Mouse (Mus musculus) gastrocnemius, postnatal 10 days (tissue): ENCODE measurements around the gene Ccdc12. TPM values are rescaled to one million over a fixed set of nuclear protein-coding genes. Genes with fewer than 3 reads are reported as not detected.

Experiments
- DNase-seq: peaks from one replicate; pipeline ENCODE4 v3.0.0; 2021; ENCODE audit warnings: mixed read lengths
- total RNA-seq, 2 experiments: library from RNA; stranded (reverse); gene quantifications; 2 replicates each; pipeline ENCODE4 v1.2.3; 2021

The Ccdc12 gene
- total RNA-seq, 2 experiments from 2014 or later: 50.3 to 53.6 TPM

DNA sequence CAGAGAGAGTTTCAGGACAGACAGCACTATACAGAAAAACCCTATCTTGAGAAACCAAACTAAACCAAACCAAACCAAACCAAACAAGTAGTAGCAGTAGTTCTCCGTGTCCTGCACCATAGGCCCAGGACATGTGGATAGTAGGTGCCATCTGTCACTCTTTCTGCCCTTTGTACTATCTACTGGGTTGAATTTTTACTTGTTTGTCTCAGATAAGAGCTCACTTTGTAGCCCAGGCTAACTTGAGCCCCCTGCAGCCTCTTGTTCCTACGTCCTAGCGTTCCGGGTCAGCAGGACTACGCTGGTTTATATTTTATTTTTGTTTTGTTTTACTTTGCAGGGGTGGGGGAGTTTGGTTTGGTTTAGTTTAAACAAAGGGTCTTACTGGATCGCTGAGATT lies 47.6 kb downstream of the Ccdc12 start:
- no peak for DNase-seq

DNA sequence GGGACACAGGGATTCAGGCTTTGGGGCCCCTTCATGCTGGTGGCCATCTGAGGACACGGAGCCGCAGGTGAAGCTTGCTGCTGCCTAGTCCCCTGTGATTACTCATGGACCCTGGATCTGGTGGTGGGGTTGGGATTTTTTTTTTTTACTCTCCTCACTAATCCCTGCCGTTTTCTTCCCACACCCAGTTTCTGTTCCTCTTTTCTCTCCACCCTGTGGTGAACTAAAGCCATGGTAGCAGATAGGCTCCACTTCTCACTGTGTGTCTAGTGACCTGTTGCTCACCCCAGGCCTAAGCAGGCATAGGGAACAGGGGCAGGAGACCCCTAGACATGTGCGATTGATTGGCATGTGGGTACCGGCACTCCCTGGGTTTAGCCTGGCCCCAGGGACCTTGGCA lies 50.5 kb downstream of the Ccdc12 start:
- no peak for DNase-seq

DNA sequence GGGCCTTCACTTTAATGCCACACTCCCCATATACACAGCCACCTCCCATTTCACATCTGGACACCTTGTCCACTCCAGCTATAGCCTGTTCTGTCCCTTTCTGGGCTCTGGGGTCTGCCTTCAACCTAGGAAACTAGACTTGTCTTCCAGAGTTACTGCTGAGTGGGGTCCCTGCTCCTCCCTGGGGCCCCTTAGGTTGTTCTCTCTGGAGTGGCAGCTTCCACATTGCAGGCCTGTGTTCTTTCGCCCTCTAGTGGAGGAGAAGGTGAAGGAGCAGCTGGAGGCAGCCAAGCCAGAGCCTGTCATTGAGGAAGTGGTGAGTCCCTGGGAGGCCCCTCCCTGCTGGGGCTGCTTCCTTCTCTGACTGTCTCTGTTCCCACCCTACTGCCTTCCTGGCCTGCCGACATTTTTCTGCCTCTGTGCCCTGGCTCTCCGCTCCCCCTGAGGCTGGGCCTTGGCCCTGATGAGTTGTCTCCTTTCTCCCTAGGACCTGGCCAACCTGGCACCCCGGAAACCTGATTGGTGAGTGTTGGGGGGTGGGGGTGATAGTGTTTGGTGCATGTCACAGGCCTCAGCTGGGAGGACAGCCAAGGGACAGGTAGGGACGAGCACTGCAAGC lies 53.4 kb downstream of the Ccdc12 start:
- peak; percentile 63 for DNase-seq

DNA sequence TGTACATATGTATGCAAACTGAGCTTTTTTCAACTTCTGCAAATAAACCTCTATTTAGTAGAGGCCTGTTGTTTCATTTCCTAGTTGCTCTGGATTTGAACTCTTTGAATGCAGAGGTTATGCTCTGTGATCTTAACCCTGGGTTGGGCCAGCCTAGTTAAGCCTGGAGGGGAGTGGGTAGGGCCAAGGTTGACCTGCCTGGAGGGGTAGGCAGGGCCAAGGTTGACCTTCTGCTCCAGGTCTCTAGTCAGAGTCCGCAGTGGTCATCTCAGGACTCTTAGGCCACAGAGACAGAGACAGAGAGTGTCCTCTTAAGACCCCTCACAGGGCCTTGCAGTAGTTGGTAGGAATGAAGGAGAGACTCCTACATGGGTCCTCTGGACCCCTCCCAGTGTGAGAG lies 55.2 kb downstream of the Ccdc12 start:
- no peak for DNase-seq

DNA sequence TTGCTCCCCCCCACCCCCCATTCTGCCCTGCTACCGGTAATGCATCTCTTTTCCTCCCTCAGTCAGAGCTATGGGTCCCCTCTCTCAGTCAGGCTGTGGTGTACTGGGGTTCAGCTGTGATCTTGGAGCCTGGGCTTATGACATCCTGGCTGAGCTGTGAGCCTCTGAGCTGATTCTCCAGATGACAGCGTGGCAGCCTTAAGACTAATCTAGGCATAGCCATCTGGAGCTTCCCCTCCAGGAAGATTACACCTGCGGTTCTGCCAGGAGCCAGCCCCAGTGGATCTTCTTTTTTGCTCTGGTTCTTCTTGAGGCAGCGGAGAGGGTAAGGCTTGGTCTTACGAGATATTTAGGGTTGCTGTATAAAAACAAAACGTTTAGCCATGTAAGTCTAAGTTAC lies 55.7 kb downstream of the Ccdc12 start:
- DNase-seq: no peak

DNA sequence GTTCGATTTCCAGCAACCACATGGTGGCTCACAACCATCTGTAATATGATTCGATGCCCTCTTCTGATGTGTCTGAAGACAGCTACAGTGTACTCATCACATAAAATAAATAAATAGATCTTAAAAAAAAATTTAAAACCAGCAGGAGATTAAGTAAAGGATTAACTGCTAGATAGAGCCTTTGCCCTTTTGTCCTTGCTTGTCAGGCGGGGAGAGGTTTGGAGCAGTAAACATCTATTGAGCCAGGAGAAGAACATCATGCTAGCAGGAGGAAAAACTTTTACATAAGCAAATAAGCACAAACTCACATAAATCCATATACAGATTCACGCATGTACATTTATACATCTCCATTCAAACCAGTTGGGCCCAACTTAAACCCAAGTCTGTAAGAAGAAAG lies 56.2 kb downstream of the Ccdc12 start:
- DNase-seq: no peak

DNA sequence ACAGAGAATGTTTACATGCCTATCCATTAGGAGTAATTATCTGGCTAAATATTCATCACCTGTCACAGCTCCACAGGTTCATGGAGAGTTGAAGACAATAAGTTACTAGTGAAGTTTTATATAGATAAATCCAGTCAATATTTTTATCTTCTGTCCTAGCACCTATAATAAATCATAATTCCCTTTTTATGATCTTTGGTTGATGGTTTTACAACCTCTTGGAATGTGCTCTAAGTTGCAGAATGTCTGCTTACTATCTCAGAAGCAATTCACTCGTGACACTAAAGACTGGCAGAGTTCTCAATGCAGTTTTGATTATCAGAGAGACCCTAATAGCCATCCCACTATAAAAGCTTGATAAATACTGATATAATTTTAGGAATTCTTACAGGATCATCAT lies 57.1 kb downstream of the Ccdc12 start:
- DNase-seq: no peak

DNA sequence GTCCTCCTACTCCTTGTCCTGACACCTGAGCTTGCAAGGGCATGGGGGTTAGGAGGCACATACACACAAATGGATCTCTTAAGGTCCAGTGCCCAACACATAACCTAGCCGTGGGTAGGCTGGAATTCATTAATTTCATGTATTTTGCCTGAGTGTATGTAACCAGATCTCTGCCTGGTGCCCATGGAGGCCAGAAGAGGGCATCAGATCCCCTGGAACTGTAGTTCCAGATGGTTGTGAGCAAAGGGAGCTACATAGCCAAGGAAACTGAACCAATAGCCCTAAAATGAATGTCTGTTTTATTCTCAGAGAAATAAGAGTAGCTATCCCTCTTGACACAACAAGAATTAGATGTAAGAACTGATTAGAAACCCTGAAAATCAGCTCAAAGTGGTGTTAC lies 59.1 kb downstream of the Ccdc12 start:
- DNase-seq: no peak

DNA sequence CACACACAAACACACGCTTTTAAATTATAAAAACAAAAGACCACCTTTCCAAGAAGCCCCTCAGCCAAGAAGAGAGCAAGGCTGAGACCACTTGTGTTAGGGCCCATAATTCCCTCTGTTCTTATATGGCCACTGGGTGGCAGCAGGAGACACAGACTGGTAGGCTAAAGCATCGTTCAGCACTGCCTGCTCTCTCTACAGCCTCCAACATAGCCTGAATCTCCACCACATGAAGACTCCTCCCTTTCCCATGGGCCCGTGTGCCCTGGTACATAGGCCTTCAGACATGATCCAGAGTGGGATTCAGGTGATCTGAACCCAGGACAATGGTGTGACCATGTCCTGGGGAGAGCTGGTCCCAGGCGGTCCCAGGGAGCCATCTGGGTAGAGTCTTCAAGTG lies 60.5 kb downstream of the Ccdc12 start:
- DNase-seq: peak; percentile 46

DNA sequence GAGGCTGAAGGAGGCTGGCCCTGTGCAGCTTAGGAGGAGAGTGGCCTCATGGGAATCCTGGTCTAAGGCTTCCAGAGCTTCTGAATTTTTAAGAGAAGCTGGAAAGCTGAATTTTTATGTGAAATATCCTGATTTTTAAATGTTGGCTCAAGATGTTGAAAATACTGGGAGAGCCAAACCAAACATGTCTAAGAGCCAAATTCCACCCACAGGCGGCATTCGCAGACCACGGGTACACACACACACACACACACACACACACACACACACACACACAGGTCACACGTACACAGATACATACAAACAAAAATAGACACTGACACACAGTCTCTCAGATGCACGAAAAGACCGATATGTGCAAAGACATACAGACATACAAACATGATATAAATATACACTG lies 61.8 kb downstream of the Ccdc12 start:
- no peak for DNase-seq

DNA sequence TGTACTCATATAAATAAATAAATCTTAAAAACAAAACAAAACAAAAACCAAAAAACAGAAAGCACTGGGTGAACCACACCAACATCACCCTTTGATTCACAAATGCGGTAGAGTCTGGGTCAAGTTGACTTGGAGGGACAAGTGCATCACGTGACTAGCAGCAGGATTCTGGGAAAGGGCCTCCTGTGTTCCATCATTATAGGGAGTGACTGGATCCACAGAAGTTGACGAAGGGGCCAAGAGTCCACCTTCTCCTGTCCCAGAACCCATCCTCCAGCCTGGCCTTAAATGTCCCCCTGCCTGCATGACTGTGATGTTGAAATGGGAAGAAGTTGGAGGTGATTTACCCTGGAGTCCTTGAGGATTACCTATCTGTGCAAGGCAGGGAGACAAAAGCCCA lies 62.5 kb downstream of the Ccdc12 start:
- no peak for DNase-seq

DNA sequence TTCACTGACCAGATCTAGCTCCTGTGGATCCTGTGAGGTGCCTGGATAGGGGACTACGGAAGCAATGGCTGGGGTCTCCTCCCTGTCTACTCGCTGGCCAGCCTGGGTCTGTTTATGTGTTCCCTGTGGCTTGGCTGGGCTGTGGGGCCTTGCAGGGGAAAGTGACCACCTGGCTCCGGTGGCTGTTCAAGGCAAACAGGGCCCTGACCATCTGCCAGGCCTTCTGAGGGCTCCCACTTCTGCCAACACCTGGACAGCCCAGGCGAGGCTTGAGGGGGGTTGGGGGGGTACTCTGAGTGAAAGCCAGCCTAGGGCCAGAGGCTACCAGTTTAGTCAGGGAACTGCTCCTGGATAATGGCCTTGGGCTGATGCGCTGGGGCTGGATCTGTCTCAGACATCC lies 63.7 kb downstream of the Ccdc12 start:
- DNase-seq: no peak

DNA sequence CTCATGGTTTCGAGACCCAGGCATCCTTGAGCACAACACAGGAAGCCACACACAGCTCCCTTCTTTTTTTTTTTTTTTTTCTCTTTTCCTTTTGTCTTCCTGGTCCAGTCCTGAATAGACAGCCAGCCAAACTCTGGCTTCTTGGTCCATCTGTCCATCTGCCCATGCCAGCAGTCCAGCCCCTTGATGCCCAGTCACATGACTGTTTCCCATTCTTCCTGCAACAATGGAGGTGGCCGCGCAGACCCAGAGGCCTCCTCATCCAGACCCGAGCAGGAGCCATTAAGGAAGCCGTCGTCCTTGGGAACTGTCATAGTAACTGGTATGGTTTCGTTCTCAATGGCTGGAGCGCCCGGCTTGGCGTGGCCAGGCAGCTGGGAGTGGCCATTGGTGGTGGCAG lies 65.8 kb downstream of the Ccdc12 start:
- DNase-seq: no peak

DNA sequence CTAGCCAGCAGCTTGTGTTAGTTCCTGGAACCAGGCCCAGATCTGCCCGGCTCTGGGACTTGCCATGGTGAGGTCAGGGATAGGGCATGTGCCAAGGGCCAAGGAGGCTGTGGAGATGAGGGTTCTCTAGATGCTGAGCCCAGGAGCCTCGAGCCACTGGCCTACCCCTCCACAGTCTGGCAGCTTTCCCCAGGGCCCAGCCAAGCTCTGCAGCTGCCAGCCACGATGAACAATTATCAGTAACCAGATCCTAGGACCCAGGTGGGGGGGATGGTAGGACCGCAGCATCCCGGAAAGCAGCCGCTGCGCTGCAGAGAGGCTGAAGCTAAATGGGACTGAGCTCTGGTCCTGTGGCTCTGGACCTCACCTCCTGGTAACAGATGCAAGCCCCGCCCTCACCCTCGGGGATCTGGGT lies 69.4 kb downstream of the Ccdc12 start:
- DNase-seq: peak; percentile 46

DNA sequence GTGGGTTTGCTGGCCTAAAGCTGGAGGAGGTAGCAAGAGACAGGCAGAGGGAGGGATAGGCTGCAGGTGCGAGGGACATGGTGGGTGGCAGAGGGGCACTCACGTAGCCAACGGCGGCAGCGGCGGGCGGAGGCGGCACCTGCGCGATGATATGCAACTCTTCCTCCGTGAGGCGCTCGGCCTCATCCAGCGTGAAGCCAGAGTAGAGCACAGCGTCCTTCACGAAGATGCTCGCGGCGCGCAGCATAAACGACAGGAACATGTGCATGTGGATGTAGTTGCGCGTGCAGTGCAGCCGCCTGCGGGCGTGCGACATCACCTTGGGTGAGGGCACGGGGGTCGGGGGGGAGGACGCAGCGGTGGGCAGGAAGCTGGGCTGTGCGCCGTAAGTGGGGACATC lies 70.6 kb downstream of the Ccdc12 start:
- DNase-seq: no peak

DNA sequence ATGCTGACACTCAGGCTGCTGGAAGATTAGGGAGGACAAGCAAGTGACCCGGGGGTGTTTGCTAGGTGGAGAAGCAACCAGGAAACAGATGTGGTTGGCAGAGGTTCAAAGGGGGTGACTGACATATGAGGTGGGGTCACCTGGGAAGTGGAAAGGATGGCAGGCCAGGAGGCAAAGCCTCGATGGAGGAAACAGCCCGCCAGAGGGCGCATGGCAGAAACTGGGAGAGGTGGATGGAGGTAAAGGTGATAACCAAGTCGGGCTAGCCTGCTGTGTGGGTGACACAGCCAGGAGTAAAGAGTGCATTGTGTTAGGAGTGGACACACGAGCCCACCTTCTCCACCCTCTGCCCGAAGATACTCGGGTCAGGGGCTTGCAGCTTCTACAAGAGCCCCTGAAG lies 73.5 kb downstream of the Ccdc12 start:
- DNase-seq: peak; percentile 53

DNA sequence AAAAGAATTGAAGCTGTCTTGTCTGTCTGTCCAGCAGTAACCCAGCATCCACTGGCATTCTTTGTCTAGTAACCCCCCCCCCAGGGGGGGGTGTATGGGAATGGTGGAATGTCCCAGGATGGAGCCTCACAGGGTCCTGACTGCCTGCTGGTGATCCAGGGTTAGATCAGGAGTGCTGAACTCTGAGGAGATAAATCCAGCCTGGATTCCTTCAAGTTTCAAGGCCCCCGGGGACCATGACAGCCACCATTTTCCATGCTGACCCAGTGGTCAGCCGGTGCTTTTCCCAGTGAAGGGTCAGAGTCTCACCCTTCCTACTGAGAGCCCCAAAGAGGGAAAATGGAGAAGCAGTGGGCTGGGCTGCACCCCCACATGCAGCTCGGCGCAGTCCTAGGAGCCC lies 75.6 kb downstream of the Ccdc12 start:
- DNase-seq: no peak

DNA sequence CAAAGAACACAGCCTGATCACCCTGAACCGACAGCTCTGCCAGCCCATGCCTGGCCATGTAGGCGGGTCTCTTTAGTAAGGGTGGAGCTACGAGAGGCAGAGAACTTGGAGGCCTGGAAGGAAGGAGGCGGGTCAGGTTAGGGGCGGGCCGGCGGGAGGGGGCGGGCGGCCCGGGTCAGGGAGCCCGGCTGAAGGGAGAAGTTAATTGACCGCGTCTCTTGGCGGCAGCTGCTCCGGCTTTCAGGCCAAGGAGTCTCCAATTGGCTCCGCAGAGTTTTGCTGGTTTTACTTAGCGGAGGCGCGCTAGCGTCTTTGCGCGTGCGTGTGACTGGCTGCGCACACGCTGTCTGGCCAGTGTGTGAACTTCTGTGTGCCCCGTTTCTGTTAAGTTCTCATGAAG lies 76.3 kb downstream of the Ccdc12 start:
- peak; percentile 74 for DNase-seq

DNA sequence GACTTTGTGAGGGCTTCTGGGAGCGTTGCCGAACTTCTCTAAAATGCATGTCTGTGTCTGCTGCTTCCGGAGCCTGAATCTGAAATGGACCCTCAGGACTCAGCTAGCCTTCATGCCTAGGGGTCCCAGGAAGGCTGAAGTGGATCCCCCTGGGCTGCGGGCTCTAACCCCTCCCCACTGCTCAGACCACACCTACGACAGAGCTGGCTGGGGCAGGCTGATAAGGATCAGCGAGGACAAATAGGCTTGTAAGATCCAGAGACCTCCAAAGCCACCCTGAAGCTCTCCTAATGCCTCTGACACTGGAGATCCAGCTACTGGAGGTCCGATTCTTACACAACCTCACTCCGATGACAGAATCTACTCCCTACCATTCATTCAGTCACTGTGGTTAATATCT lies 76.8 kb downstream of the Ccdc12 start:
- no peak for DNase-seq

DNA sequence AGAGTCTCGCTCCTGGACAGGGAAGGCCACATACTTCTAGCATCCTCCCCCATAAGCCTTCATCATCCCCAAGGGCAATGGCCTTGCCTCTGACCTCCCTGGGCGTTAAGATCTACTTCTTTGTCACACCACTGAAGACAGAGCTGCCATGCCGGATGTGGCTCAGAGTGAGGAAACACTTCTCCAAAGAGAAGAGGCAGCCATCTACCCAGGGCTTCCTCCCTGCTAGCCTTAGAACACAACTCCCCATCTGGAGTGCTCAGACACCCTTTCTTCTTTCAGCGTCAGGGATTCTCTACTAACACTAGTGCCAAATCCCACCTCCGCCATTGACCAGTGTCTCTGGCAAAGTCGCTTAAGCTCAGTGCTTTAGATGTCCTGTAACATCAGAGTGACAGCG lies 77.9 kb downstream of the Ccdc12 start:
- no peak for DNase-seq

DNA sequence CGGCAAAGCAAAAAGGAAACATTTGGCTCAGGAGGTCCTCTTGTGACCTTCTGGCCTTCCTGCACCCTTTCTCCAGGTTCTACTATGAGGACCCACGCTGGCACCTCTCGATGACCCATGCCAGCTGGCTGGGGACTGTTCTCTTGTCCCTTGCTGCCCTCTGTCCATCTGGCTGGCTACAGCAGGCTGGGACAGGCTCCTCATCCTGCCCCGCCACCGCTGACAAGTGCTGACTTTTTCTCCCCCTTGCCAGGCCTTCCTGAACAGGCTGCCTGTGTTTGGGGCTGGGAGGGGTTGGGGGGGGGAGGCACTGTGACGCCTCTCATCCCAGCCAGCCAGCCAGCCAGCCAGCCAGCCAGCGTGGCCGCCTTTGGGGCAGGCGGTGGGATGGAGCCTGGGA lies 80.1 kb downstream of the Ccdc12 start:
- no peak for DNase-seq

DNA sequence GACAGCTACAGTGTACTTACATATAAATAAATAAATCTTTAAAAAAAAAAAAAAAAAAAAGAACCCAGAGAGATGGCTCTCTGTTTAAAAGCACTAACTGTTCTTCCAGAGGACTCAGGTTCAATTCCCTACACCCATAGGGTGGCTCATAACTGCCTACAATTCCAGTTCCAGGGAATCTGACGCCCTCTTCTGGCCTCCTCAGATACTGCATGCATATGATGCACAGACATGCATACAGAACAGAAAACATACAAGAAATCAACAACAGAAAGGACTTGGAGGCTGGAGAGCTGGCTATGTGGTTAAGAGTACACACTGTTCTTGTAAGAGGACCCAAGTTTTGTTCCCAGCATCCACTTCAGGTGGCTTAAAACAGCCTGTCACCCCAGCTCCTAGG lies 81.8 kb downstream of the Ccdc12 start:
- DNase-seq: no peak

DNA sequence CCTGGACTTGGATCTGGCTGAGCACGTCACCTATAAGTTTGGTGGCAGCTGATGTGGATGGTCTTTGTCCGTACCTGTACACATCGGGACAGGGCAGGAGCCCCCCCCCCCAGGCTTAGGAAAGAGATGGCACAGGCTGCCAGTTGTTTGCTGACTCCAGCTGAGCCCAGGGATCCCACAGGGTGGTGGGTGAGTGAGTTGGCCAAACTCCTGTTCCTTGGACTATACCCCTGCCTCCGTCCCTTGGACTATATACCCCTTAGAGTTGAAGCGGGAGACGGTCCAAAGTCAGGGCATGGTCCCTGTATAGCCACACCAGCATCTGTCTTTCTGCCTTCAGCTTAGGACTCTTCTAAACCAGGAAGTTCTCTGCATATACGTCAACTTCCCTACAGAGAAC lies 83.7 kb downstream of the Ccdc12 start:
- no peak for DNase-seq

DNA sequence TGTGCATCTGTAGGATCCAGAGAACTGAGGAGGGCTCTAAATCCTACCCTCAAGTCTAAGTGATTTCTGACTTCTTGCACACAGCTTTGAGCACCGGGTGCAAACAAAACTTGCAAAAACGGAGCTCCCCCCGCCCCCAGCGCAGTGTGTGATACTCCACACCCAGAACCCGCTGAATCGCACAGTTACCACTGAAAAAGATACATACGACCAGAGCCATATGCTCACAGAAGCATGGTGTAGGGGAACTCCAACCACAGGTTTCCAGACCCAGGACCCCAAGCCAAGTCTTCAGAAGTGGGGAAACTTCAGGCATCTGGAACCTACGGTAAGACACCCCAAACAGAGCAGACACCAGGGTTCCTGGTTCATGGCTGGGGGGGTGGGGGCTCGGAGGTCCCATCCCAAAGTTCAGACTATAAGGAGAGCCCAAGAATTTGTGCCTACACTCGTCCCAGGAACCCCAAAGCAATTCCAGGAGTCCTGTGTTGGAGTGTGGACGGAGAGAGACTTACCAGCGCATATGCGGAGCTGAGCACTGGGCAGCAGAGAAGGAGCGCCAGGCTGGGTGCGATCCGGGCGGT lies 85.5 kb downstream of the Ccdc12 start, which contains the start of gene Myl3:
Myl3 (plus strand) TSS at position 151 of the 584 bp plus-strand sequence.
- DNase-seq: no peak
